20 mouse cellular contexts compared by ENCODE assay signal in the genomic region with DNA sequence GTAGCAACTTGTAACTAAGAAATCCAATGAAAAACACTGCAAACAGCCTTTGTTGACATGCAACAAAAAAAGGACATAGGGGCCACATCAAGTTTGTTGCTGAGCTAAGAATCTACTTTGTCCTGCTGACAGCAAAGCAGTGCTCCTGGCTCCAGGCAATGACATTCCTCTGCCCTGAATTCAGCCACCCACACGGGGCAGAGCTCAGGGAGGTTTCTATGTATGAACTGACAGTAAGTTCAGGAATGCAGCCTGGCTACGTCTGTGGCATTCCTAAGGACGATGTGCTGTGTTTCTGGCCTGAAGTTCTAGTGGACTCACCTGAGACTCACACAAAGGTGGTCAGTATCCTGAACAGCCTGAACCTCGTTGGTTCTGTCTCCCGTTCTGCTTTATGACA. TPM values are rescaled to one million over a fixed set of nuclear protein-coding genes. Genes with fewer than 3 reads are reported as not detected.
DNase-seq lines count a peak whose midpoint lies in the region; ATAC-seq and TF ChIP-seq lines count a peak whose summit lies in the region.
"Had no signal": no experiment of that assay in that cellular context is flagged by ENCODE, and none has a peak within 500 bp of the region (broad histone marks: within the 10 kb centered on the region; RNA-seq: fewer than 3 reads in every experiment).

No protein-coding gene starts in this region.

- intact Hi-C loops in heart, postnatal 25 days (cut with DNase I), result no loop called here

- no peaks in the 10 kb centered on the region for H3K27me3 ChIP-seq in heart, embryonic 15.5 days
- H3K27me3 ChIP-seq in liver, embryonic 13.5 days, result no peaks in the 10 kb centered on the region
- no peaks in the 10 kb centered on the region for H3K27me3 ChIP-seq in liver, embryonic 12.5 days (replicated peaks)
- H3K27me3 ChIP-seq in Patski, result no peaks in the 10 kb centered on the region
- H3K27me3 ChIP-seq: CH12.LX; hindbrain, embryonic 12.5 days; intestine, embryonic 15.5 days; midbrain, embryonic 12.5 days had no signal

- no peak overlapping the region for H3K9ac ChIP-seq in heart, embryonic 15.5 days
- no peak overlapping the region for H3K9ac ChIP-seq in liver, embryonic 13.5 days
- H3K9ac ChIP-seq in liver, embryonic 12.5 days, result no peak overlapping the region
- H3K9ac ChIP-seq: forebrain, postnatal 0 days; hindbrain, embryonic 12.5 days; intestine, embryonic 15.5 days; liver, embryonic 14.5 days; midbrain, embryonic 12.5 days had no signal

- H3K27ac ChIP-seq in heart, embryonic 15.5 days, result peak overlapping the region; percentile 25
- peak overlapping the region; percentile 35; the same call in 1 of the 2 replicates for H3K27ac ChIP-seq in liver, embryonic 13.5 days
- no peak overlapping the region for H3K27ac ChIP-seq in liver, embryonic 12.5 days
- H3K27ac ChIP-seq: hindbrain, embryonic 12.5 days; intestine, embryonic 15.5 days; liver, embryonic 14.5 days; midbrain, embryonic 12.5 days; stomach, postnatal 0 days had no signal

- no peak for TF ChIP-seq CTCF in Patski (IDR thresholded peaks at IDR 0.05)

- H3K4me1 ChIP-seq in heart, embryonic 15.5 days (replicated peaks), result peaks cover 52% of the 10 kb centered on the region
- peaks cover 71% of the 10 kb centered on the region for H3K4me1 ChIP-seq in liver, embryonic 13.5 days (replicated peaks)
- peaks cover 71% of the 10 kb centered on the region for H3K4me1 ChIP-seq in liver, embryonic 12.5 days

- no peak for DNase-seq in heart, postnatal 25 days (ENCODE audit: low spot score)
- no peak for DNase-seq in liver, embryonic 13.5 days
- DNase-seq in Patski (ENCODE audit: low read depth, low spot score), result no peak
- peak; percentile 65 for DNase-seq in fat pad, adult 2 months (ENCODE audit: extremely low read depth, low read depth, low spot score)
- DNase-seq in thymus, postnatal 10 days (ENCODE audit: low spot score in 2 of 2), result no peak
- DNase-seq: cerebellum, postnatal 10 days; embryo, embryonic 11 days; forebrain, postnatal 0 days; gastrocnemius, postnatal 10 days; thymus, postnatal 36 days had no signal

- POLR2A ChIA-PET in Patski (lab: Charles Lee), result no interaction called here

- 42% methylated on average over 5 of the region's 5 CpGs for WGBS in heart, embryonic 15.5 days
- 70% methylated on average over 5 of the region's 5 CpGs for WGBS in liver, embryonic 13.5 days (ENCODE audit: insufficient replicate concordance)
- 67% methylated on average over 5 of the region's 5 CpGs for WGBS in liver, embryonic 12.5 days (ENCODE audit: insufficient replicate concordance)

- H3K4me3 ChIP-seq in heart, embryonic 15.5 days, result no peak overlapping the region
- H3K4me3 ChIP-seq in liver, embryonic 13.5 days (replicated peaks), result no peak overlapping the region
- H3K4me3 ChIP-seq in liver, embryonic 12.5 days, result no peak overlapping the region
- H3K4me3 ChIP-seq: erythroblast, embryonic 14.5 days; hindbrain, embryonic 12.5 days; intestine, embryonic 15.5 days; midbrain, embryonic 12.5 days had no signal

- H3K9me3 ChIP-seq in heart, embryonic 15.5 days (replicated peaks), result no peaks in the 10 kb centered on the region
- H3K9me3 ChIP-seq in liver, embryonic 13.5 days (replicated peaks), result no peaks in the 10 kb centered on the region
- H3K9me3 ChIP-seq in liver, embryonic 12.5 days (replicated peaks), result no peaks in the 10 kb centered on the region
- H3K9me3 ChIP-seq: hindbrain, embryonic 12.5 days; intestine, embryonic 15.5 days; midbrain, embryonic 12.5 days had no signal

- no peaks in the 10 kb centered on the region for H3K36me3 ChIP-seq in heart, embryonic 15.5 days
- H3K36me3 ChIP-seq in liver, embryonic 13.5 days, result no peaks in the 10 kb centered on the region
- H3K36me3 ChIP-seq in liver, embryonic 12.5 days, result no peaks in the 10 kb centered on the region
- H3K36me3 ChIP-seq: hindbrain, embryonic 12.5 days; intestine, embryonic 15.5 days; midbrain, embryonic 12.5 days had no signal

- CTCF ChIA-PET in Patski (lab: Charles Lee), result interaction anchor here (1.0 kb wide), 1 partner anchor 10 kb away, joined by 3 read pairs; no protein-coding TSS in a partner anchor

- H3K4me2 ChIP-seq in heart, embryonic 15.5 days, result no peak overlapping the region
- H3K4me2 ChIP-seq in liver, embryonic 13.5 days, result no peak overlapping the region
- no peak overlapping the region for H3K4me2 ChIP-seq in liver, embryonic 12.5 days
- H3K4me2 ChIP-seq: hindbrain, embryonic 12.5 days; intestine, embryonic 15.5 days; midbrain, embryonic 12.5 days had no signal

- ATAC-seq in heart, embryonic 15.5 days (replicated peaks; ENCODE audit: insufficient number of reproducible peaks, insufficient read depth, low FRiP score, low read depth), result no peak
- no peak for ATAC-seq in liver, embryonic 13.5 days (ENCODE audit: low read depth)
- no peak for ATAC-seq in liver, embryonic 12.5 days
- peak; percentile 96 for ATAC-seq in Patski
- no peak for ATAC-seq in inflammation-experienced regulatory T-cells, adult 6 months
- ATAC-seq: forebrain, postnatal 0 days; intestine, embryonic 15.5 days had no signal

- in situ Hi-C loops in Patski (cut with MboI; ENCODE audit: low pct_unique_long_range_greater_than_20kb), result no loop called here

RNA-seq across cellular contexts. Expression of a gene that starts 23.7 kb away (rescaled TPM):
- 59.3 and 75.3 TPM in 2 replicates for polyA plus RNA-seq in heart, embryonic 15.5 days (2015; fragmentation: Nextera tagmentation; extraction: Ambion mirVana)
- total RNA-seq in heart, postnatal 25 days (2021), result 100 to 1,000 TPM; 179 to 215 TPM
- polyA plus RNA-seq in liver, embryonic 13.5 days (2015; fragmentation: Nextera tagmentation; extraction: Ambion mirVana), result 45.0 and 58.2 TPM in 2 replicates
- polyA plus RNA-seq in liver, embryonic 12.5 days (2016; fragmentation: Nextera tagmentation; extraction: Ambion mirVana), result 65.1 and 68.4 TPM in 2 replicates
- polyA plus RNA-seq in Patski (2021), result 126 TPM
- 10 to 100 TPM; 17.1 to 34.5 (median 22.0) TPM for polyA plus RNA-seq in inflammation-experienced regulatory T-cells, adult 6 months (2017; shearing (Covaris generic))
